In the genomic region with DNA sequence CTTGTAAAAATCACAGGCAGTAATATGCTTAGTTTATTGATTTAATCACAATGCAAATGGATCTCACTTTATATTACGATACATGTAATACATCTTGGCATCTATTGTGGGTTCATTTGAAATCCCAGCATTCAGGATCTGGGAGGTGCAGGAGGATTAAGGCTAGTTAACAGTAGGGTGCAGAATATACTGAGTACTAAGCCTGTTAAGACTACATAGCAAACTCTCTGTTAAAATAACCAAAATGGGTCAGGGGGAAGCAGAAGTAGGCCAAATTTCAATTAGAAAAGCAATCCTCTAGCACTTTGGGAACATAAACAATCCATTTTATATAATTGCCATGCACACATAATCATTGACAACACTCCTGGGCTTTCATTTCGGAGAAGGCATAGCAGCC, we compare ENCODE assay signal across 44 mouse cellular contexts. TPM values are rescaled to one million over a fixed set of nuclear protein-coding genes. Genes with fewer than 3 reads are reported as not detected.
"Had no signal": no experiment of that assay in that cellular context is flagged by ENCODE, and none has a peak within 500 bp of the region (broad histone marks: within the 10 kb centered on the region; RNA-seq: fewer than 3 reads in every experiment).

No protein-coding gene starts in this region.

- ATAC-seq: inflammation-experienced regulatory T-cells, adult 6 months; intestine, embryonic 15.5 days; intestine, embryonic 16.5 days; intestine, postnatal 0 days had no signal

- H3K4me3 ChIP-seq: heart, adult 2 months; heart, embryonic 10.5 days; heart, embryonic 12.5 days; heart, embryonic 13.5 days; heart, embryonic 15.5 days; hindbrain, embryonic 10.5 days; hindbrain, embryonic 12.5 days; hindbrain, embryonic 15.5 days; intestine, embryonic 15.5 days; kidney, embryonic 15.5 days; left cerebral cortex, adult 2 months had no signal

- DNase-seq: heart, adult 18-20 months; heart, adult 2 months; heart, postnatal 10 days; heart, postnatal 14 days; heart, postnatal 36 days; heart, postnatal 4 days; kidney, adult 11 months; kidney, adult 18-20 months; kidney, adult 2 months; kidney, adult 8-10 months; kidney, adult 9 months; kidney, postnatal 10 days; kidney, postnatal 14 days; kidney, postnatal 25 days; kidney, postnatal 36 days; kidney, postnatal 4 days; layer of hippocampus, adult 9-11 months; layer of hippocampus, postnatal 36 days had no signal

- H3K27ac ChIP-seq: heart, adult 2 months; heart, embryonic 10.5 days; heart, embryonic 13.5 days; heart, embryonic 15.5 days; hindbrain, embryonic 10.5 days; hindbrain, embryonic 12.5 days; hindbrain, embryonic 14.5 days; intestine, embryonic 15.5 days; kidney, embryonic 15.5 days; kidney, postnatal 0 days; left cerebral cortex, adult 2 months had no signal

- H3K4me2 ChIP-seq: heart, embryonic 11.5 days; heart, embryonic 12.5 days; heart, embryonic 13.5 days; heart, embryonic 15.5 days; hindbrain, embryonic 12.5 days; hindbrain, embryonic 14.5 days; hindbrain, embryonic 15.5 days; intestine, embryonic 15.5 days; kidney, embryonic 15.5 days had no signal

- H3K9me3 ChIP-seq: heart, embryonic 10.5 days; heart, embryonic 12.5 days; heart, embryonic 13.5 days; heart, embryonic 15.5 days; intestine, embryonic 15.5 days; kidney, embryonic 15.5 days had no signal

- H3K27me3 ChIP-seq: heart, embryonic 12.5 days; heart, embryonic 13.5 days; heart, embryonic 15.5 days; hindbrain, embryonic 12.5 days; hindbrain, embryonic 15.5 days; intestine, embryonic 15.5 days; kidney, embryonic 15.5 days had no signal

- H3K9ac ChIP-seq: heart, embryonic 12.5 days; heart, embryonic 13.5 days; heart, embryonic 15.5 days; hindbrain, embryonic 12.5 days; hindbrain, embryonic 14.5 days; hindbrain, embryonic 15.5 days; intestine, embryonic 15.5 days; kidney, embryonic 15.5 days had no signal

- H3K4me1 ChIP-seq: heart, embryonic 10.5 days; heart, embryonic 12.5 days; heart, embryonic 13.5 days; heart, embryonic 15.5 days; hindbrain, embryonic 10.5 days; hindbrain, embryonic 12.5 days; hindbrain, embryonic 15.5 days; intestine, embryonic 15.5 days; kidney, embryonic 15.5 days had no signal

- H3K36me3 ChIP-seq: heart, embryonic 10.5 days; heart, embryonic 12.5 days; heart, embryonic 13.5 days; heart, embryonic 15.5 days; intestine, embryonic 15.5 days; kidney, embryonic 15.5 days had no signal

RNA-seq across cellular contexts. Expression of gene Gm49353, which starts 25.0 kb away (rescaled TPM):
- total RNA-seq: heart, adult 18-20 months; heart, adult 2 months; heart, adult 8-10 months; heart, postnatal 10 days; heart, postnatal 14 days; heart, postnatal 25 days; heart, postnatal 36 days; heart, postnatal 4 days; hematopoietic stem cell, adult 5-6 weeks had no signal
- polyA plus RNA-seq: heart, adult 2 months; heart, embryonic 10.5 days; heart, embryonic 11.5 days; heart, embryonic 12.5 days; heart, embryonic 13.5 days; heart, embryonic 14.5 days; heart, embryonic 15.5 days; heart, embryonic 16.5 days; heart, postnatal 0 days; inflammation-experienced regulatory T-cells, adult 6 months; intestine, embryonic 14.5 days; intestine, embryonic 15.5 days; kidney, adult 2 months; kidney, embryonic 14.5 days; kidney, embryonic 15.5 days; kidney, embryonic 16.5 days; kidney, postnatal 0 days; large intestine, adult 2 months had no signal

RNA-seq across cellular contexts. Expression of gene Soga3, which starts 30.1 kb away (rescaled TPM):
- total RNA-seq: heart, adult 18-20 months; heart, adult 2 months; heart, postnatal 10 days; heart, postnatal 14 days; heart, postnatal 25 days; heart, postnatal 36 days; hematopoietic stem cell, adult 5-6 weeks had no signal
- polyA plus RNA-seq: inflammation-experienced regulatory T-cells, adult 6 months had no signal

RNA-seq across cellular contexts. Expression of gene 9330159F19Rik, which starts 37.6 kb away (rescaled TPM):
- total RNA-seq: hematopoietic stem cell, adult 5-6 weeks had no signal
- polyA plus RNA-seq: heart, postnatal 0 days; inflammation-experienced regulatory T-cells, adult 6 months had no signal
